Mouse (Mus musculus): Measurements from ENCODE around the gene Lbh.

Lbh gene

GRCm38 (mm10) chr17:72918053-72918452, at the start of gene Lbh:
TSS of gene Lbh (plus strand) at chr17:72918305.
- peak; percentile 48 for DNase-seq (ENCODE audit: low spot score)

DNA sequence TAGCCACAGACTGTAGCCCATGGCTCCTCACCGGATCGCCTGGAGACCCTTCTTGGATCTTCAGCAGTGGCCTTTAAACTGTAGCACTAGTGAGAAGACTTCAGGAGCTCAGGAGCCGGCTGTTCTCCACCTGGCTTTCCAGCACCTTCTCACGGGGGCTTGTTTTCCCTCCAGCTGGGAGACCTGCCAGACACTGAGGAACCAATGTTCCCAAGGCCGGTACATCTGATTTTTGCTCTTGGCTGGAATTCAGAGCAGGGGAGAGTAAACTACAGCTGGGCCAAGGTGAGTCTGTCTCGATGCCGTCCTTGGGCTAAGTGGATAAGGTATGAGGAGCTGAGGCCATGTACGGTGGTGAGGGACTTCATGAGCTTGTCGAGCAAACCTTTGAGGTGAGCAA, 39.1 kb upstream of the Lbh start:
- DNase-seq (ENCODE audit: low spot score): no peak

GRCm38 (mm10) chr17:72880156-72880555, 37.9 kb upstream of the Lbh start:
- no peak for DNase-seq (ENCODE audit: low spot score)

DNA sequence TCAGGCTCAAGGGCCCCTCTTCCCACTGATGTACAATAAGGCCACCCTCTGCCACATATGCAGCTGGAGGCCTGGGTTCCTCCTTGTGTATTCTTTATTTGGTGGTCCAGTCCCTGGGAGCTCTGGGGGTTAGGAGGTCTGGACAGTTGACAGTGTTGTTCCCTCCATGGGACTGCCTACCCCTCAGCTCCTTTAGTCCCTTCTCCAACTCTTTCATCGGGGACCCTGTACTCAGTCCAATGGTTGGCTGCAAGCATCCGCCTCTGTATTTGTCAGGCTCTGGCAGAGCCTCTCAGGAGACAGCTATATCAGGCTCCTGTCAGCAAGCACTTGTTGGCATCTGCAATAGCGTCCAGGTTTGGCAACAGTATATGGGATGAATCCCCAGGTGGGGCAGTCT, 37.1 kb upstream of the Lbh start:
- DNase-seq (ENCODE audit: low spot score): no peak

- DNase-seq (ENCODE audit: low spot score): no peak
Measured at GRCm38 (mm10) chr17:72881804-72882203, 36.3 kb upstream of the Lbh start.

DNA sequence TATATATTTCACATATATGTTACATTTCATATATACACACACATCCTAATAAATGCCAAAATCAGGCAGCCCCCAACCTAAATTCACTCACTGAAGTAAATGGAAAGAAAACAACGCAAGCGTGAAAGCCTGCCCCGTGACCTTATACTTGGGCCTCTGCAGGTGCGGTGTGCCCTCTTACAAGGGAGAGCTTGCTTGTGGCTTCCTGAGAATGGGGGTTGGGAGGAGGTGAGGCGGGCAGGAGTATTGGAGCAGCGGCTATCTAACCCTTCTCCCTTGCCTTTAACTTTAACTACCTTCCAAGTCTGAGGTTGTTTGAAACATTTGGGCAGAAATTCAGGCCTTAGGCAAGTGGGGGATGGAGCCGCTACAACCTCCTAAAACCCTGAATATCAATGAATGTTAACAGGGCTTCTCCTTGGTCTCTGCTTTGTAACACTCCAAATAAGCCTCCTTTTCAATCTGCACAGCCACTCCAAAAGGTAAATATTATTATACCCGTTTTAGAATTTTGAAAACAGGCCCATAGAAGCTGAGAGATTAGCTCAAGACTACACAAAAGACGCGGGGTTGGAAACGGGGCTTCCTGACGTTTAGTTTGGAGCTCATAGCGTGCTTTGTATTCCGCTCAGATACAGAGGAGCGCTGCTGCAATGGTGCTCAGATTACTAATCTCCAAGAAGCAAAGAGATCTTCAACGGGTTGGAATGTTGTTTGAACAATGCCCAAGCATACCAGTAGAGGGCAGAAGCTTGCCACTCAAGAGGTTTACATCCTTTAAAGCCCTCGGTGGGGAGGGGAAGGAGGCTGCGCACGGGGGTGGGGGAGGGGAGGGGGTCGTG, 28.3 kb upstream of the Lbh start:
- DNase-seq (ENCODE audit: low spot score): peak; percentile 16

DNA sequence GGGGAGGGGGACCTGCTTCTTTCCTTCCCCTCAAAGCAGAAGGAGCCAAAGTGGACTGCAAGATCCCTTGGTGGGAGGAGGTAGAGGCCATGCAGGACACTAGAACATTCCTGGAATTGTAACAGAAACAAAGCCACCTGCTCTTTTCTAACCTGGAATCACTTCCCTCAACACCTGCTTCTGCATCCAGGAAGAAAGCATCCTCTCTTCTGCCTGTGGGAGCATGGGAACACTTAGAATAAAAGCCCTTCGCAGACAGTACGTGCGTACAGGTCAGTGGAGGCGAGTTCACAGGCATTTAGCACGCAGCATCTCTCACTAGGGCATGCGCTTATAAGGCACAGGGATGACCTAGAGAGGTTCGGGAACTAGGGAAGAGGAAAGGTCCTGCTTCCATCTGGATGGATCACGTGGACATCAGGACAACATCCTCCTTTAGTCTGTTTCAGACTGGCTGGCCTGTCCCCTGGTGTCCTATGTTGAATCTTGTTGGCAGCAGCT, 27.7 kb upstream of the Lbh start:
- no peak for DNase-seq (ENCODE audit: low spot score)

GRCm38 (mm10) chr17:72891556-72891955, 26.5 kb upstream of the Lbh start:
- DNase-seq (ENCODE audit: low spot score): no peak

DNA sequence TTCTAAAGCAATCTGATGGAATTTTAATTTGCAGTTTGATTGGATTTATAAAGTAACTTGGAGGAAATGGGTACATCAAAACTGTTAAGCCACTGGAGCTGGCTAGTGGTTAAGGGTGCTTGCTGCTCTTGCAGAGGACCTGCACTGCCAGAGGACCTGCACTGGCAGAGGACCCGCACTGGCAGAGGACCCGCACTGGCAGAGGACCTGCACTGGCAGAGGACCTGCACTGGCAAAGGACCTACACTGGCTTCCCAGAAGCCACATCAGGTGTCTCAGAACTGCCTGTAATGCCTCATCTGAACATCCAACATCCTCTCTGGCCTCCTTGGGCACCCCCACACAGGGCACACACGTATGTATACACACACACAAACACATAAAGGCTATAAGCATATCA, 22.6 kb upstream of the Lbh start:
- DNase-seq (ENCODE audit: low spot score): no peak

DNA sequence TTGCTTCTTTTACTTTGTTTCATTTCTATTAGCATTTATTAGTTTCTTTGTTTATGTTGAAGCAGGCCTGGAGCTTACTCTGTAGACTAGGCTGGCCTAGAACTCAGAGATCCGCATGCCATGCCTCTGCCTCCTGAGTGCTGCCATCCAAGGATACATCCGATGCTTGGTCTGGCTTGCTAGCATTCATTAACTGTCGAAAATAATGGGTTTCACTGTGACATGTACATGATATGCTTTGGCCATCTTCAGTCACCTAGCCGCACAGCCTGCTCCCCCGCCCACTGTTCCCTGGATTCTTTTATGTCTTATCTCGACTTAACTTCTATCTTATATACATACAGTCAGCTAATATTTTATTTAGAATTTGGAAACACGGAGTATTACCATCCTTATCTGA, 21.0 kb upstream of the Lbh start:
- DNase-seq (ENCODE audit: low spot score): no peak

- no peak for DNase-seq (ENCODE audit: low spot score)
Measured at GRCm38 (mm10) chr17:72897961-72898360, 20.1 kb upstream of the Lbh start.

DNA sequence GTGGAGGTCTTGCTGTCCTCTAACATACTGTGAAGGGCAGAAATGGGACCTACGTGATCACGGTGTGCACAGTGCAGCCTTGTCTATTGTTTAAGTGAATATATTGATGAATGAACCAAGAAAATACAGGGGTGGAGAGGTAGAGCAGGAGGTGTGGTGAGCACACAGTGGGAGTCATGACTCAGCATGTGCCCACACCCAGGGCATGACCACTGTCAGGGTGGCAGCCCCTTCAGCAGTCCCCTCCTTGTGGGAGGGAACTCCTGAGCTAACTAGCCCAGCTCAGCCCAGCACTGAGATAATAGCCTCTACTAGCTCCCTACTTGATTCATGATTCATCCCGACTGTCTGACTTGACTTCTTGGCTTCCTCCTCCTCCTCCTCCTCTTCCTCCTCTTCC, 19.3 kb upstream of the Lbh start:
- no peak for DNase-seq (ENCODE audit: low spot score)

DNA sequence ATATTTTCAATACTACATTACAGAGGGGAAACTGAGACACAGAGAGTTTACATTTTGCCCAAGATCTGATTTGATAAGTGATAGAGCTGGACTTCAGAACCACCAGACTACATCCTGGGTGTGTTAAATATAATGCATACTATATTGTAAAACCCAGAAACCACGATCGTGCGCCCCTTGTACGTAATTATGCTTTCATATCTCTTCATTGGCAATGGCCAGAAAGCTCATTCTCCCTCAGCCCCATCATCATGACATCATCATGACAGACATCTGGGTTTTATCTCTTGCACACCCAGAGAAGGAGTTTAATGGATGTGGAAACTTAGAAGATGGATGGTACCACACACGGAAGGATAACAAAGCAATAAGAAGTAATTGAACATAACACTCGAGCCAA, 17.1 kb upstream of the Lbh start:
- DNase-seq (ENCODE audit: low spot score): no peak

DNA sequence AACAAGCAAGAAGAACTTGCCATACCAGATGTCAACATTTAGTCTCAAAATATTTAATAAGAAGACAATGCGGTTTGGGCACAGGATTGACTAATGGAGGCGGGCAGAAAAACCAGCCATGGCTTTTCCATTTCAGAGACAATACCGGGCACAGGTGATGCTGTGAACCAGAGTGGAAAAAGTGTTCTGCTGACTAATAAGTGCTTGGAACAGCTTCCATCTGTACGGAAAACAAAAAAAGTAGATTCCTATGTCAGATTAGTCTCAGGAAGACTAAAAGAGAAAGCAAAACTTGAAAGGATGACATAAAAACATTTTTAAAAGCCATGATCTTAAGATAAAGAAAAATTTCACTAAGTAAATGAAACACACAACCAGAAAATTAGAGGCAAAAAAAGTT, 16.4 kb upstream of the Lbh start:
- no peak for DNase-seq (ENCODE audit: low spot score)

DNA sequence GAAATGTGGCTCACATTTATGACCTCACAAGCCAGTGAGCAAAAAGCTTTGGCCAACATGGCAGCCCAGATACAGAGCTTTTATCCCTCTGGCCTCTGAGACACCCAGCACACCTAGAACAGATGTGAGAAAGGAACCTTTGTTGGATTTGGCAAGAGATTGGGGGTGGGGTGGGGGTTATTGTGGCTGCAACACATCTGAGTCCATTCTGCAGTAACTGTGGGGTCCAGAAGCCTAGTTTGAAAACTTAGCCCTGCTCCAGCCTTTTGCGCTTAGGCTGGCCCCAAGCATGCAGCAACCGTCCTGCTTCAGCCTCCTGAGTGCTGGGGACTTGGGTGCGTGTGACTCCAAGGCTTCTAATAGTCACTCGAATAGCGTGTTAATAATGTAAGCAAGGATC, 14.8 kb upstream of the Lbh start:
- no peak for DNase-seq (ENCODE audit: low spot score)

- DNase-seq (ENCODE audit: low spot score): no peak
Measured at GRCm38 (mm10) chr17:72903921-72904421, 14.1 kb upstream of the Lbh start.

GRCm38 (mm10) chr17:72904873-72905272, 13.2 kb upstream of the Lbh start:
- DNase-seq (ENCODE audit: low spot score): no peak

GRCm38 (mm10) chr17:72906231-72906896, 11.7 kb upstream of the Lbh start:
- no peak for DNase-seq (ENCODE audit: low spot score)

- no peak for DNase-seq (ENCODE audit: low spot score)
Measured at GRCm38 (mm10) chr17:72907211-72907610, 10.9 kb upstream of the Lbh start.

- no peak for DNase-seq (ENCODE audit: low spot score)
Measured at GRCm38 (mm10) chr17:72907777-72908176, 10.3 kb upstream of the Lbh start.

- no peak for DNase-seq (ENCODE audit: low spot score)
Measured at GRCm38 (mm10) chr17:72908561-72908960, 9.5 kb upstream of the Lbh start.

- DNase-seq (ENCODE audit: low spot score): no peak
Measured at GRCm38 (mm10) chr17:72909061-72909852, 8.8 kb upstream of the Lbh start.

Data from c-Kit-positive CD71-positive TER-119-positive erythroid progenitor cells, embryonic 14.5 days (primary cell).